Mouse (Mus musculus) layer of hippocampus, adult 9-11 months (tissue): ENCODE results near the gene C3.
A peak's percentile ranks its signal among the peaks of the same experiment; 100 is the strongest.

Experiments
- DNase-seq: peaks from one replicate; pipeline ENCODE4 v3.0.0; 2022

The C3 gene

GRCm38 (mm10) chr17:57219167-57219883 is 8.6 kb downstream of the C3 start:
- DNase-seq, result peak; percentile 34

GRCm38 (mm10) chr17:57218335-57218900 is 9.5 kb downstream of the C3 start:
- no peak for DNase-seq

- no peak for DNase-seq
These were observed 13.1 kb downstream of the C3 start for GRCm38 (mm10) chr17:57214676-57215387.

GRCm38 (mm10) chr17:57211501-57211900 is 16.4 kb downstream of the C3 start:
- no peak for DNase-seq

- DNase-seq, result no peak
These were observed 18.6 kb downstream of the C3 start for GRCm38 (mm10) chr17:57209330-57209729.

- DNase-seq, result no peak
These were observed 20.0 kb downstream of the C3 start for GRCm38 (mm10) chr17:57207938-57208337.

- no peak for DNase-seq
These were observed 25.9 kb downstream of the C3 start for GRCm38 (mm10) chr17:57201841-57202724.

GRCm38 (mm10) chr17:57198252-57198651 is 29.7 kb downstream of the C3 start:
- DNase-seq, result no peak

- DNase-seq, result no peak
These were observed 32.5 kb downstream of the C3 start for GRCm38 (mm10) chr17:57195326-57196010.

- DNase-seq, result no peak
These were observed 33.2 kb downstream of the C3 start for GRCm38 (mm10) chr17:57194771-57195170.

GRCm38 (mm10) chr17:57194041-57194507 is 33.9 kb downstream of the C3 start, which contains the start of gene Tnfsf14:
Gene Tnfsf14, minus strand, starts transcription at chr17:57194177.
- DNase-seq, result peak; percentile 7

GRCm38 (mm10) chr17:57188510-57189192 is 39.3 kb downstream of the C3 start:
- DNase-seq, result no peak

GRCm38 (mm10) chr17:57185641-57186040 is 42.3 kb downstream of the C3 start:
- DNase-seq, result no peak

- no peak for DNase-seq
These were observed 45.1 kb downstream of the C3 start for GRCm38 (mm10) chr17:57182871-57183270.

GRCm38 (mm10) chr17:57180363-57180762 is 47.6 kb downstream of the C3 start:
- DNase-seq, result no peak

- DNase-seq, result no peak
These were observed 54.6 kb downstream of the C3 start for GRCm38 (mm10) chr17:57173351-57173750.

- DNase-seq, result no peak
These were observed 55.6 kb downstream of the C3 start for GRCm38 (mm10) chr17:57172378-57172777.

GRCm38 (mm10) chr17:57170616-57171260 is 57.2 kb downstream of the C3 start:
- DNase-seq, result no peak

GRCm38 (mm10) chr17:57166800-57167791 is 60.8 kb downstream of the C3 start:
- DNase-seq, result peak; percentile 73
